Mouse (Mus musculus) ES-E14 (cell line): ENCODE measurements around the gene Timd2.
A peak's percentile ranks its signal among the peaks of the same experiment; 100 is the strongest.

Experiments used
- CHD2 ChIP-seq: IDR thresholded peaks from 2 replicates; pipeline ENCODE4 v1.6.1; 2014; ENCODE audit warnings: mild to moderate bottlenecking, low read depth, low read length, inconsistent platforms
- ZC3H11A ChIP-seq: IDR thresholded peaks from 2 replicates; pipeline ENCODE4 v1.6.1; 2012; ENCODE audit warnings: low read depth, mild to moderate bottlenecking, inconsistent platforms, low read length, borderline replicate concordance

- TF ChIP-seq ZC3H11A (0 out of 2 replicates have a peak, but pooled peaks have one; percentile 37), CHD2 (no peak)
Measured at GRCm38 (mm10) chr11:46733242-46733789, 26.5 kb upstream of the Timd2 start.
